Mouse (Mus musculus): ENCODE data around the gene Akr1b3. TPM values are rescaled to one million over a fixed set of nuclear protein-coding genes. Genes with fewer than 3 reads are reported as not detected.

Gene Akr1b3
- polyA plus RNA-seq, 1 experiment from 2014 or later, result 207 TPM

DNA sequence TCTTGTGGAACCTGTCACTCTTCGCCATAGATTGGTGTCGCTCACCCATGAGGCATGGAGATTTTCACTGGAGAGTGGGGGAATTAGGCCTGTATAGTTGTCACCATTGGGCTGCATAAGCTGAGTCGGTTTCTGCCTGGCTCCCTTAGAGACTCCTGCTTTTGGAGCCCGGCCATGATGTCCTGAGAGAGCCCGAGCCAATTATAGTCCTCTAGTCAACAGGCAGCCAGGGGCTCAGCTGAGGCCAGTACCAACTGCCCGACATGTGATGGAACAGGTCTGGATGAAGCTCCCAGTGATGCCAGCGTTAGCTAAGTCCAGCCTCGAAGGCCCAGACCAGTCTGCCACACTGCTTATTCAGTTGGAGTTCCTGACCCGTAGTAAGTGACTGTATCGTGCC lies 29.2 kb downstream of the Akr1b3 start:
- 89% methylated on average over 10 of the region's 10 CpGs for WGBS
- H3K4me1 ChIP-seq (ENCODE audit: control insufficient read depth, insufficient read depth, low read length), result no peaks in the 10 kb centered on the region
- H3K27ac ChIP-seq (ENCODE audit: low read depth, low read length), result no peak overlapping the region
- H3K27me3 ChIP-seq (ENCODE audit: control insufficient read depth, insufficient read depth, low read length), result no peaks in the 10 kb centered on the region
- no peak overlapping the region for H3K4me3 ChIP-seq (ENCODE audit: low read length)
- no peaks in the 10 kb centered on the region for H3K36me3 ChIP-seq (ENCODE audit: control insufficient read depth, insufficient read depth, low read length)
- no peaks in the 10 kb centered on the region for H3K9me3 ChIP-seq (ENCODE audit: control insufficient read depth, low read length)
- ATAC-seq (ENCODE audit: low FRiP score, low TSS enrichment), result no peak
- no peak overlapping the region for H3K9ac ChIP-seq (ENCODE audit: low read depth, low read length)
- H3K4me2 ChIP-seq (replicated peaks; ENCODE audit: low read depth, low read length), result no peak overlapping the region

DNA sequence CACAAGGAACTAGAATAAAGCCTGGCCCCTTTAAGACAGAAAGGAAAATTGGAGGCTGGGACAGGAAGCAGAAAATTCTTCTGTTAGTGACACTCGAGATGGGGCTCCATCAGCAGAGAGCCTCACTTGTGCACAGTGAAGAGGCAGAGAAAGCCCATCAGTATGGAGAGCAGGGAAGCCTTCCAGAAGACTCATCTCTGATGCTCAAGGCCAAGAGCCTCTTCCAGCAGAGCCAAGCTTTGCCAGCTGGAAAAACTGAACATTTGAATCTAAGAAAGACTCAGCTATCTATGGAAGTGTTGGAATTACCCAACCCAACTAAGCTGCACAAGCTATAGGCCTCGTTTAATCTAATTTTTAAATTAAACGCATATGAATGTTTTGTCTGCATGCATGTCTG lies 30.4 kb downstream of the Akr1b3 start:
- ATAC-seq (ENCODE audit: low FRiP score, low TSS enrichment), result no peak
- Histone ChIP-seq H3K27me3 (ENCODE audit: control insufficient read depth, insufficient read depth, low read length) (no peaks in the 10 kb centered on the region), H3K9me3 (ENCODE audit: control insufficient read depth, low read length) (no peaks in the 10 kb centered on the region), H3K27ac (ENCODE audit: low read depth, low read length) (no peak overlapping the region), H3K4me2 (replicated peaks; ENCODE audit: low read depth, low read length) (no peak overlapping the region), H3K4me1 (ENCODE audit: control insufficient read depth, insufficient read depth, low read length) (no peaks in the 10 kb centered on the region), H3K36me3 (ENCODE audit: control insufficient read depth, insufficient read depth, low read length) (no peaks in the 10 kb centered on the region), H3K9ac (ENCODE audit: low read depth, low read length) (no peak overlapping the region), H3K4me3 (ENCODE audit: low read length) (no peak overlapping the region)
- WGBS, result 74% methylated on average over 3 of the region's 3 CpGs

- no peak overlapping the region for H3K4me3 ChIP-seq (ENCODE audit: low read length)
- no peak overlapping the region for H3K4me2 ChIP-seq (replicated peaks; ENCODE audit: low read depth, low read length)
- no peaks in the 10 kb centered on the region for H3K4me1 ChIP-seq (ENCODE audit: control insufficient read depth, insufficient read depth, low read length)
- 86% methylated on average over 5 of the region's 5 CpGs for WGBS
- no peaks in the 10 kb centered on the region; the same call in none of the 2 replicates for H3K27me3 ChIP-seq (ENCODE audit: control insufficient read depth, insufficient read depth, low read length)
- no peak for ATAC-seq (ENCODE audit: low FRiP score, low TSS enrichment)
- H3K36me3 ChIP-seq (ENCODE audit: control insufficient read depth, insufficient read depth, low read length), result no peaks in the 10 kb centered on the region
- H3K9me3 ChIP-seq (ENCODE audit: control insufficient read depth, low read length), result no peaks in the 10 kb centered on the region
- no peak overlapping the region for H3K9ac ChIP-seq (ENCODE audit: low read depth, low read length)
- H3K27ac ChIP-seq (ENCODE audit: low read depth, low read length), result no peak overlapping the region
These were observed 38.9 kb downstream of the Akr1b3 start for GRCm38 (mm10) chr6:34278385-34278784.

DNA sequence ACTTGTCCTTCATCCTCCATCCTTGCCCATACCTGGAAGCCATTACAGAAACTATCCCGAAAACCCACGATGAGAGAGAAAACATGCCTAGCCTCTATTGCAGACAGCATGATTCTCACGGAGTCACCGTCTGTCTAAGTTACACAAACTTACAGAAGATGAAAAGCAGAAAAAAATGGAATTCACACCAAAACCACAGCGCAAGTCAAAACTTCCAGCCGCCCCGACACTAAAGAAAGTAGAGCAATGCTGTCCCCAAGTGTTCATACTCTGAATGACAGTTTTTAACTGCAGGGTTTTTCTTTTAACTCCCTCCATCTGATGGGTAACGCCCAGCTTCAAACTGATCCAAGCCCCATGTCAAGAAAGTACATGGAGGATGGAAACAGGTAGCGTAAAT lies 39.6 kb downstream of the Akr1b3 start:
- no peaks in the 10 kb centered on the region for H3K4me1 ChIP-seq (ENCODE audit: control insufficient read depth, insufficient read depth, low read length)
- no peak overlapping the region; the same call in 1 of the 2 replicates for H3K4me2 ChIP-seq (replicated peaks; ENCODE audit: low read depth, low read length)

DNA sequence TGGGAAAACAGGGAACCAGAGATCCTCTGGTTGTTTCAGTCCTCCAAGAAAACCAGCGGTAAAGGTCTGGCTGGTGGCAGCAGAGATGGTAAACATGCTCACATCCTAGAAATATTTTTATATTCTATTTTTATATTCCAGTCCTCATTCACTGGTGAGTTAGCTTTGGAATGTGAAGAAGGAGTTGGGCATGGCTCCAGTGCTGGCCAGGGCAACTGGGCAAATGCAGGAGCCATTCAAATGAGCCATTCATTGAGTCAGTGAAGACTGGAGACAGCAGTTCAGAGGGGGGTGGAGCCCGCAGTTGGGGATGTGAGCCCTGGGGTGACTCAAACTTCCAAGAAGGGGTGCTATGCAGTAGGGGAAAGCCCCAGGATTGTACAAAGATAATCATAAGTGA lies 42.9 kb downstream of the Akr1b3 start:
- no peak overlapping the region for H3K4me3 ChIP-seq (ENCODE audit: low read length)
- no peaks in the 10 kb centered on the region for H3K36me3 ChIP-seq (ENCODE audit: control insufficient read depth, insufficient read depth, low read length)
- no peak overlapping the region for H3K9ac ChIP-seq (ENCODE audit: low read depth, low read length)
- no peak for ATAC-seq (ENCODE audit: low FRiP score, low TSS enrichment)
- H3K4me2 ChIP-seq (replicated peaks; ENCODE audit: low read depth, low read length), result no peak overlapping the region
- no peak overlapping the region for H3K27ac ChIP-seq (ENCODE audit: low read depth, low read length)
- H3K9me3 ChIP-seq (ENCODE audit: control insufficient read depth, low read length), result no peaks in the 10 kb centered on the region
- H3K27me3 ChIP-seq (ENCODE audit: control insufficient read depth, insufficient read depth, low read length), result no peaks in the 10 kb centered on the region; the same call in 1 of the 2 replicates
- WGBS, result 90% methylated on average over 2 of the region's 2 CpGs
- H3K4me1 ChIP-seq (ENCODE audit: control insufficient read depth, insufficient read depth, low read length), result no peaks in the 10 kb centered on the region

More for the DNA sequence above, 39.6 kb downstream of the Akr1b3 start:
- Histone ChIP-seq H3K4me3 (ENCODE audit: low read length) (no peak overlapping the region), H3K36me3 (ENCODE audit: control insufficient read depth, insufficient read depth, low read length) (no peaks in the 10 kb centered on the region), H3K27me3 (ENCODE audit: control insufficient read depth, insufficient read depth, low read length) (no peaks in the 10 kb centered on the region; the same call in none of the 2 replicates), H3K9ac (ENCODE audit: low read depth, low read length) (no peak overlapping the region), H3K9me3 (ENCODE audit: control insufficient read depth, low read length) (no peaks in the 10 kb centered on the region), H3K27ac (ENCODE audit: low read depth, low read length) (no peak overlapping the region)
- WGBS, result 28% methylated on average over 9 of the region's 9 CpGs
- ATAC-seq (ENCODE audit: low FRiP score, low TSS enrichment), result no peak

DNA sequence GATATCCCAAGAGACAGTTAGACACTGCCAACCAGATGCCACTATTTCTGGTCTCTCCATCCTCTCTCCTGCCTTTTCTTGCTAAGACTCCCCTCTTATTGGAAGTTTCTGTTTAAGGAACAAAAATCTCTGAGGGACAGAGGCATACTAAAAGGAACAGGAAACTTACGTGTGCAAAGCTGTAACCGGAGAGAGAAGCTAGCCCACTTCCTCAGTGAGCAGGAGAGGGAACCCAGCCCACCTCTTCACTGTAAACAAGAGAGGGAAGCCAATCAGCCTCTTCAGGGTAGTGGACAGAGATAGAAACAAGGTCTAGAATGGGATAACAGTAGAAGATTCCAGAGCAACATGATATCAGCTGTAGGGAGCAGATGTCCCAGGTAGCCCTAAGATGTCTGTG lies 44.2 kb downstream of the Akr1b3 start:
- Histone ChIP-seq H3K9ac (ENCODE audit: low read depth, low read length) (no peak overlapping the region), H3K4me2 (replicated peaks; ENCODE audit: low read depth, low read length) (no peak overlapping the region), H3K27me3 (ENCODE audit: control insufficient read depth, insufficient read depth, low read length) (no peaks in the 10 kb centered on the region), H3K4me3 (ENCODE audit: low read length) (no peak overlapping the region), H3K9me3 (ENCODE audit: control insufficient read depth, low read length) (no peaks in the 10 kb centered on the region), H3K4me1 (ENCODE audit: control insufficient read depth, insufficient read depth, low read length) (no peaks in the 10 kb centered on the region), H3K36me3 (ENCODE audit: control insufficient read depth, insufficient read depth, low read length) (no peaks in the 10 kb centered on the region), H3K27ac (ENCODE audit: low read depth, low read length) (no peak overlapping the region)
- no peak for ATAC-seq (ENCODE audit: low FRiP score, low TSS enrichment)
- 52% methylated on average over 2 of the region's 2 CpGs for WGBS

- ATAC-seq (ENCODE audit: low FRiP score, low TSS enrichment), result no peak
- Histone ChIP-seq H3K4me1 (ENCODE audit: control insufficient read depth, insufficient read depth, low read length) (no peaks in the 10 kb centered on the region), H3K9me3 (ENCODE audit: control insufficient read depth, low read length) (no peaks in the 10 kb centered on the region), H3K9ac (ENCODE audit: low read depth, low read length) (no peak overlapping the region), H3K27me3 (ENCODE audit: control insufficient read depth, insufficient read depth, low read length) (no peaks in the 10 kb centered on the region), H3K4me2 (replicated peaks; ENCODE audit: low read depth, low read length) (no peak overlapping the region), H3K36me3 (ENCODE audit: control insufficient read depth, insufficient read depth, low read length) (no peaks in the 10 kb centered on the region), H3K27ac (ENCODE audit: low read depth, low read length) (no peak overlapping the region), H3K4me3 (ENCODE audit: low read length) (no peak overlapping the region)
- WGBS, result 85% methylated on average over 5 of the region's 5 CpGs
These were observed 44.8 kb downstream of the Akr1b3 start for GRCm38 (mm10) chr6:34272462-34272861.

DNA sequence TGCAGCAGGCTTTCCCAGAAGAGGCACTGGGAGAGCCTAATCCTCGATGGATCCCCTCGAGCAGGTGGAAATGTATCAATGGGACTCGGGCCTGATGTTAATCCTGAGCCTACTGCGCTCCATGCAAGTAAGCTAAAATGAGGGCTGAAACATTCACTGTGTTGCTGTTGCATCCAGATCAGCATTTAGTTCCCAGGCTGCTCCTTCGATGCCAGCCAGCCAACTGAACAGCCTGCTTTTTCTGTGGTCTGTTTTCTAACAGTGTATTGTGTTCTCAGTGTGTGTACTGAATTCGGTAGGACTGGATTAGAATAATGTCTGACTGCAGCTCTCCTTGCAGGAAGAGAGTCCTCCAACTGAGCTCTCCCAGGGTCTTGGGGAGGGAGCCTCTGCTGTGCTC lies 46.6 kb downstream of the Akr1b3 start:
- H3K4me3 ChIP-seq (ENCODE audit: low read length), result no peak overlapping the region
- no peak overlapping the region for H3K27ac ChIP-seq (ENCODE audit: low read depth, low read length)
- H3K36me3 ChIP-seq (ENCODE audit: control insufficient read depth, insufficient read depth, low read length), result no peaks in the 10 kb centered on the region
- no peaks in the 10 kb centered on the region for H3K4me1 ChIP-seq (ENCODE audit: control insufficient read depth, insufficient read depth, low read length)
- 69% methylated on average over 6 of the region's 6 CpGs for WGBS
- no peak for ATAC-seq (ENCODE audit: low FRiP score, low TSS enrichment)
- no peaks in the 10 kb centered on the region for H3K27me3 ChIP-seq (ENCODE audit: control insufficient read depth, insufficient read depth, low read length)
- no peak overlapping the region for H3K4me2 ChIP-seq (replicated peaks; ENCODE audit: low read depth, low read length)
- H3K9me3 ChIP-seq (ENCODE audit: control insufficient read depth, low read length), result no peaks in the 10 kb centered on the region
- no peak overlapping the region for H3K9ac ChIP-seq (ENCODE audit: low read depth, low read length)

DNA sequence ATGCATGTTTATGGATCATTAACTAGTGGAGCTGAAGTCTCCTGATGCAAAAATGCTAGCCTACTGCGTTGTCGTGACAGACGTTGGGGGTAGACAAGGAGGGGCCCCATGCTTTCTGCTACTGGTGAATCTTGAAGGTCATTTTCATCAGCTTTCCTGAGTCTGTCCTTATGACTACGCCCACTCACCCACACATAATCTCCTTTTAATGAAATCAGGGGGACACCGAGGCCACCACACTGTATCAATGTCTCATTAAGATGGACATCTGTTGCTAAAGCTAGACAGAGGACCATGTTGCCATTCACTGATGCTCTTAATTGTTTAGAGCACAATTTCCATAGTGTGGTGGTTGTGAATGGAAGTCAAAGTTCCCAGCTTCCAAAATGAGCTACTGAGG lies 58.7 kb downstream of the Akr1b3 start:
- 74% methylated on average over 5 of the region's 5 CpGs for WGBS
- Histone ChIP-seq H3K9ac (ENCODE audit: low read depth, low read length) (no peak overlapping the region), H3K4me1 (ENCODE audit: control insufficient read depth, insufficient read depth, low read length) (no peaks in the 10 kb centered on the region), H3K27ac (ENCODE audit: low read depth, low read length) (no peak overlapping the region), H3K27me3 (ENCODE audit: control insufficient read depth, insufficient read depth, low read length) (no peaks in the 10 kb centered on the region), H3K4me2 (replicated peaks; ENCODE audit: low read depth, low read length) (no peak overlapping the region), H3K4me3 (ENCODE audit: low read length) (no peak overlapping the region), H3K9me3 (ENCODE audit: control insufficient read depth, low read length) (no peaks in the 10 kb centered on the region), H3K36me3 (ENCODE audit: control insufficient read depth, insufficient read depth, low read length) (no peaks in the 10 kb centered on the region)
- ATAC-seq (ENCODE audit: low FRiP score, low TSS enrichment), result no peak
